Mouse (Mus musculus): ENCODE measurements at regions not wholly inside any gene's neighbourhood (a gene's known extent, or its start where the extent isn't known, plus 50 kb on each side); places are given as distances from the start of the nearest gene placed in this dataset.
"Not testable (repeated sequence)": the region's sequence is repeated elsewhere in the genome, so short reads cannot be mapped to it uniquely, and the experiment has no call there.

DNA sequence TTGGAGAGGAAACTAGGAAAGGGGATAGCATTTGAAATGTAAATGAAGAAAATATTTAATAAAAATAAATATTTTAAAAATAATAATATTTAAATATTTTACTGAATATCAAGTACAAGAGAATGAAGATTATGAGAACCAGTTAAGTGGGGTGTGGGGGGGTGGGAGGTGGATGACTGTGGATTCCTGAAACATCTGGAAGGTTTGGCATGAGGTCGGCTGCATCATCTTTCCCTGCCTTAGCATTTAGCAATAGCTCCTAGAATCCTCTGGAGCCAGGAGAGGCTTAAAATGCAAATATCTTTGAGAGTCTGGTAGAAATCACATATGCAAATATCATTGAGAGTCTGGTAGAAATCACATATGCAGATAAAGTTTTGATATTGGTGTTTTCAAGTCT, 103.3 kb upstream of the Gm5148 start:
- no peak for DNase-seq (ENCODE audit: low read depth)

DNA sequence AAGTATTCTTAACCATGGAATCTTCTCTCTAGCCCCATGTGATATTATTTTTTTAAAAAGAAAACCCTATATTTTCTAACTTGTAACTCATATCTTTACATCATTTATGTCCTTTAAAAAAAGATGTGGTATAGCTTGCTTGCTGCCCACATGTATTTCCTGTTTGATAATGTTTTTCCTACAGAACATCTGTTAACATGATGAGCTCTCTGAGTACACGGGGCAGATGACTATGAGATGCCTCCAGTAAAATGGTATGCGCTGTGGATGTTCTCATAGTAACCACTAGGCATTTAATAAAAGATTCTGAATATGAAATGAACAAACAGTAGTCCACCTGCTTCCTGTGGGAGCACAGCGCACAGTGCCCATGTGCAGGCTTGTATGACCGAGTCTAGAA, 101.3 kb upstream of the Gm5148 start:
- no peak for DNase-seq (ENCODE audit: low read depth)

DNA sequence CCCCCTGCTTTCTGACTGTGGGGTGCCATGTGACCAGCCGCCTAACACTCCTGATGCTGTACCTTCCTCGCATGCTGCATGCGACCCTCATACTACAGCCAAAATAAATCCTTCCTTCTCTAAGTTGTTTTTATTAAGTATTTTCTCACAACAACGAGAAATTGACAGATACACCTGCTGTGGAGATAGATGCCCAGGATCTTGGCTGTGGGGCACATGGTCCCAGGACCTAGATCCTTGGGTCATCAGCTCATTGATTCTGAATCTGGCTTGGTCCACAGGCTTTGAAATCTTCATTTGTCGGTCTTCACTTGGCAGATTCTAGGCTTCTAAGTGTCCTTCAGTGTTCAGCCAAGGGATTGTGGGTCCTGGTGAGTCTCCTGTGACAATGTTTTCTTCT, 100.4 kb upstream of the Gm5148 start:
- no peak for DNase-seq (ENCODE audit: low read depth)

DNA sequence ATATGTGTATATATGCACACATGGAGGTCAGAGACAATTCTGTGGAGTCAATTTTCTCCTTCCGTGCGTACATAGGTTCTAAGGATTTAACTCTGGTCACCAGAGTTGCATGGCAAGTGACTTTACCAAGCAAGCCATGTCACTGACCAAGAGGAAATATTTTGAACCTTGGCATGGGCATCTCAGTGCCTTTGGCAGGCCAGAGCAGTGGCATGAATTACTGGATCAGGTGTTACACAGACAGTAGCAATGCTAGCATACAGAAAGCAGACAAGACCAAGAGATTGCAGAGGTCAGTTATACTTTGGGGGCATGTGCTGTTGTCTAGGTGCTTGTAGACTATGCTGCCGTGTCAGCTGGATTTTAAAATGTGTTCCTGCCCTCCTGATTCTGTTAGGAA, 95.2 kb upstream of the Gm5148 start:
- no peak for DNase-seq (ENCODE audit: low read depth)

DNA sequence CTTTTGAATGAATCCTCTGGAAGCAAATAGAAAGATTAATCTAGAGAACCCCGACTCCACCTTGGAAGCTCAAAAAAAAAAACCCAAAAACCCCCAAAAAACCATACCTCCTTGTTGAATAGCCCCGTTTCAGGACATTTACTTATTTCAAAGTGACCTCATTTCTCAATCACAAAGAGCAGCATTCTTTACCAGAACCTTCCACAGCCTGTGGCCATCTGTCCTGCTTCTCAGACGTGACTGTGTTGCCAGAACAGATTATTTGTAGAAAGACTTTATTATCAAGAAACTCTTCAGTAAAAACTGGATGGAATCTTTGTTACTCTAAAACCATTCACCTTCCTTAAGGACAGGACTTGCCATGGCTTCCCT, 93.1 kb upstream of the Gm5148 start:
- no peak for DNase-seq (ENCODE audit: low read depth)

DNA sequence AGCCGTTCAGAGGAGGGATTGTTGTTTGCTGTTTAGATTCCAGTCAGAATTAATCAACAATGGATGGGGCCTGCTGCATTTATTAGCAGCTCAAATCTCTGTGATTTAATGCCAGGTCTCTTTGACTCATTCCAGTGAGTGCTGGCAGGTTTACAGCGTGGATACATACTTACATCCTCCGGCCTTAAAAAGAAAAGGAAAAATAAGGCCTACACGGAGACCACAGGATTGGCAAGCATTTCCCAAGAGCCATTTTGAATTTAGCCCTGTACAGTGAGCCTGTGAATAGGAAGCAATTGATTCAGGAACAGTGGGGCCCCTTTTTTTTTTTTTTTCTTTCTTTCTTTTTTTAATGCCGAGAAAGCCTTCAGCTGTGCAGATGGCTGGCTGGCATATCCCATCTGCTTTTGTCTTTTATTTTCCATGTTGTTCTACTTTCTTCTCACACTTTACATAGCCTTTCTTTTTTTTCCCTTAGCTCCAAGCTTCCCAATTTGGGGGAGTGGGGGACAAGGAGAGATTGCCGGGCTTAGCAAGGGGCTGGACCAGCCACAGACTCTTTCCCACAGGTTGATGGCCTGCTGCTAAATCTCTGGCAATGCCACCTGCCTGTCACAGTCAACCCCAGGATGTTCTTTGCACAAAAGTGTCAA, 92.6 kb upstream of the Gm5148 start:
- no peak for DNase-seq (ENCODE audit: low read depth)

DNA sequence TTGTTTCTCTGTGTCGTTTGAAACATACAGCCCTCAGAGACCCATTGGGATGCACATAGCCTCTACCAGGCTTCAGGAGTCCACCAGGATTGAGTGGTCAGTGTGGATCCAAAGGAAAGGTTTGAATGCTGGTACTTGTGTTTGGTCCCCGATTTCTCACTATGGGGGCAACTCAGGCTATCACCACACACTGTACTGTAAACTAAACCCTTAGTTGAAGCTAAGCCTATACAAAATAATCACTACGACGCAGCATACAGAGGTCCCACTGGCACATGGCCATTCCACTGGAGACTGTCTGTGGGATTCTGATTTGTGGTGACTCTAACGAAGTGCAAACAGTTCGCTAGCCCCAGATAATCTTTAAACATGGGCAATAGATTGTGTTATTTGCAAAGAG, 91.5 kb upstream of the Gm5148 start:
- DNase-seq (ENCODE audit: low read depth): no peak

DNA sequence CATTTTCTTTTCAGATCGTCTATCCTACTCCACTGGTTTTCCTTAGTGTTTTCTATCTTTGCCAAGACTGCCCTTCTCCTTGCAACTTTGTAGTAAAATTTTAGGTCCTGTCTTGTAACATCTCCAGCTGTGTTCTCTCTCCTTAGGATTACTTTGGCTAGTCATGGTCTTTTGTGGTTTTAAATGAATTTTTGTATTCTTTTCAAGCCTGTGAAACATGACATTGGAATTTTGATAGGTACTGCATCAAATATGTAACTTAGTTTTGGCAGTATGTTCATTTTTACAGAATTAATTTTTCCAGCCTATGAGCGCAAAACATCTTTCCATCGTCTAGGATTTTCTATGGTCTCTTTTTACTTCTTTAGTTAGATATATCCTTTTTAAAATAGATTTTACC, 88.6 kb upstream of the Gm5148 start:
- no peak for DNase-seq (ENCODE audit: low read depth)

DNA sequence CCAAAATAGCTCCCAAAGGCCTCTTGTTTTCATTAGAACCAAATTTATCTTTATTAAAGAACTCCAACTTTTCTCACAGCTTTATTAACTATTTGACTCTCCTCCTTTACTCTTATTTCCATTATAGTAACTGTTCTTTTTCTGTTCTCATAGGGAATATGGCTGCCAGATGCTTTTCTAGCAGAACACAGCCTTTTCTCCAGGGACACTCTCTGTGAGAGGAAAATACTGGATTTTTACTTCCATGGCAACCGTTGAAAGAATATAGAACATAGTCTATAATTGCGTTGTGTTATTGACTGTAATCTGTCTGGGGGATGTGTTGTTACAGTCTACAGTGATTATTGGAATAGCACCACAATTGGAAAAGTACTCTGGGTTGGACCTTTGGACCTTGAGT, 87.1 kb upstream of the Gm5148 start:
- no peak for DNase-seq (ENCODE audit: low read depth)

DNA sequence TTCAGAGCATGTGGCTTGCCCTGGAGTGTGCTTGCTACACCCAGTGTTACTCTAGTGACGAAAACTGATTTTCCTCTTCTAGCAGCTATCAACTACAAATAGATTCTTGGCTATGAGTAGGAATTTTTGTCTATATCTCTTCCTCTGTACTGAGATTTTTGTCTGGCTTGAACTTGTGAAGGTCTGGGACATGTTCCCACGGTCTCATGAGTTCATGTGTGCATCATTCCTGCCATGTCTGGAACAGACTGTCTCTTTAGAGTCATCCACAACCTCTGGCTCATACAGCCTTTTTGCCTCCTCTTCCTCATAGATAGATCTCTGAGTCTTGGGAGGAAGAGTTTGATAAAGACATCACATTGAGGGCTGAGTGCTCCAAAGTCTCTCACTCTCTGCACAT, 86.5 kb upstream of the Gm5148 start:
- no peak for DNase-seq (ENCODE audit: low read depth)

DNA sequence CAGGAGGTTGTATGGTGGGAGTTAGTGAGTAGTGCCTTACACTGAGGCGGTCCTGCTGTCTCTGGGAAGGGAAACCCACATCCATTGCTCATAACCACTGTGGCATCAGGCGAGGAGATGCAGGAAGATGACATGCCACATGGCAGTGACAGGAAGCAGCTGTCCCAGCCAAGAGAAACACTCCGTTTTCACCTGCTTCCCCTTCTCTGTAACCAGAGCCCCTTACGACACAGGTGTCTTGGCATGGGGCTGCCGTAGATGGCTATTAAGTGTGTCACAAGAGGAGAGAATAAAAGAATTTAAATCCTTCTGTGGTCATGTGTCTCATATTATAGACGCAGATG, 81.5 kb upstream of the Gm5148 start:
- peak; percentile 6 for DNase-seq (ENCODE audit: low read depth)

DNA sequence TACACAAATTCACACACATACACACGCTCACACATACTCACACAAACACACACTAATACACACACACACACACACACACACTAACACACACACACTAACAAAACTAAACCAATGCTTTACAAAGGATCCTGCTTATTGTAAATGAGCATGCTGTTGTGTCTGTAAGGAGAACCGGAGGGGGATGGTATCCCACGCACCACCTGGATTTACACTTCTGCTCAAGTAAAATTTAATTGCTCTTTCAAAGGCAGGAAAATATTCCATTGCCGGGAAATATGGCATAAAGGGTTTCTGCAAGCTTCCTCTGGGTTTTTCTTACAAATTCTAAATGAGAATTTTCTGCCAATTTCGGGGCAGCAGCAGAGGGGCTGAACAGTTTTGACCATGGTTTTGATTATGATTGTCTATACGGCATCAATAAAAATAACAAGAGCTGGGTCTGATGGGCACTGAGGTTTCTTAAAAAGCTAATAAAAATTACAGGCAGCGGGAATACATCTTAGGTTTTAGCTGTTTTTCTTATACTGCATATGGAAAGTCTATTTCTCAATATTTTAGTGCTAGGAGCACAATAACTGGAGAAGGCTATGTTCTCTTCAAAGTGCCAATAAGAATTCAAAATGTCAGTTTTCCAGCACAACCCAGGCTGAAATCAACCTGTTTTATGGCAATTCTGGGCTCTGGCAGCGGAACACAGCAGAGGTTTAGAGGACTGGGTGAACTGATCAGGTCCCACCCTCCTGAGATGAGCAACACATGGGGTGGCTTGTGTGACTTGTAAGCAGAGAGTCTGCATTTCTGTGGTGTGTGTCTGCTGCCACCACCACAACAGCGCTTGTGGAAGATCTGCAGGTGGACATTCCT, 80.9 kb upstream of the Gm5148 start:
- no peak for DNase-seq (ENCODE audit: low read depth)

DNA sequence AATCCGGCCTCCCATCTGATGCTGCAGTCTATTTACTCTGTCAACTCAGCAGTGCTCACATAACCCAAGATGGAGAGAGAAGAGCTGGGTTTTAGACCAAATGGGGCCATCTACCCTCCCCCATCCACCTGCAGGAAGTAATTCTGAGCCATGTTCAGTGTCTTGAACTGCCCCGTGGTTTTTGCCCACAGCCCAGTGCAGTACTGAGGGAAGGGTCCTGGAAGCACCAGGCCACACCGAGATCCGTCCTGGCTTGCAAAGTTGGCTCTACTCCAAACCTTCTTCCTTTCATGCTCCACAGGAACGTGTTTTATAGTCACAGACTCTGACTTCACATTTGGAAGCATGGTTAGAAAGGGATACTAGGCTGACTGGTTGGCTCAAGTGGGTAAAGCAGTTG, 80.0 kb upstream of the Gm5148 start:
- DNase-seq (ENCODE audit: low read depth): no peak

DNA sequence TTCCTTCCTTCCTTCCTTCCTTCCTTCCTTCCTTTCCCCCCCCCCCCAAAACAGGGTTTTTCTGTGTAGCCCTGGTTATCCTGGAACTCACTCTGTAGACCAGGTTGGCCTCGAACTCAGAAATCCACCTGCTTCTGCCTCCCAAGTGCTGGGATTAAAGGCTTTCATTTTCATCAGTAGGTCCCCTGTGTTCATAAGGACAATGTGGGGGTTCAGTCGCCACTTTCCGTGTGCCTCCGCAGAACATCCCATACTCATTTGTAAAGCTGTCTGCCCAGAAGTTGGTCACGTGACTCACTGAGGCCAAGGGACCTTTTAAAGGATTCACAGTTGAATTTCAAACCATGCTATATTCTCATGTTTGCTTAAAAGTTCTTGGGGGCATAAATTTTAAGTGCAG, 79.5 kb upstream of the Gm5148 start:
- not testable (repeated sequence) for DNase-seq (ENCODE audit: low read depth)

DNA sequence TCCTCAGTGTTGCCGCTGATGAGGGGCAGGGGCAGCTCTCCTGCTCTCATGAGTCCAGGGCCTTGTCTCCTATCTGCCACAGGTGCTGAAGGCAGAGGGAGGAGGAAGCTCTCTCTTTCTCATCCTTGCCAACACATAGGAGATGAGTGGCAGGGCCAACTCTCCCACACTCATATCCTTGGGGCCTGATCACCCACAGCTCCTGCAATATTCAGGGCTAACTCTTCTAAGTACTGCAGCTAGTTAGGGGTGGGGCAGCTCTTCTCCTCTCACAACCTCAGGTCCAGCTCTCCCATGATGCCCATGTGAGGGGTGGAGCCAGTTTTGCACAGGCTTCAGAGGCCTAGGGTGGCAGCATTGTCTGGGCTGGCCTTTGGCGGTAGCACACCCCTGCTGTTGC, 77.3 kb upstream of the Gm5148 start:
- no peak for DNase-seq (ENCODE audit: low read depth)

DNA sequence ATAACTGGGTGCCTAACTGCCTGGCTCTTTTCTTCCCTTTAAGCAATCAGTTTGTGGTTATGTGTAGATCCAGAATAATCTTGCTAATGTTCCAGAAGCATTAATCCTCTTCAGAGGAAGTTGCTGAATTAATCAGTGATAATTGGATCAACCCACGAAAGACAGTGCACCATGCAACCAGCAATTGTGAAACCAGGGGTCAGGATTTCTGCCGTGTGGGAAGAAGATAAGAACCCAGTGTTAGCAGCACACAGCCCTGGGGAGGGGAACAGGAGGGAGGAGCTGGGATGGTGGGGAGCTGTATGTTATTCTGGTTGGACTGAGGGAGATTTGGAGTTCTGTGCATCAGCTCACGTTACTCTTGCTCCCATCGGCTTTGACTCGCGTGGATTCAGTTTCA, 75.5 kb upstream of the Gm5148 start:
- no peak for DNase-seq (ENCODE audit: low read depth)

DNA sequence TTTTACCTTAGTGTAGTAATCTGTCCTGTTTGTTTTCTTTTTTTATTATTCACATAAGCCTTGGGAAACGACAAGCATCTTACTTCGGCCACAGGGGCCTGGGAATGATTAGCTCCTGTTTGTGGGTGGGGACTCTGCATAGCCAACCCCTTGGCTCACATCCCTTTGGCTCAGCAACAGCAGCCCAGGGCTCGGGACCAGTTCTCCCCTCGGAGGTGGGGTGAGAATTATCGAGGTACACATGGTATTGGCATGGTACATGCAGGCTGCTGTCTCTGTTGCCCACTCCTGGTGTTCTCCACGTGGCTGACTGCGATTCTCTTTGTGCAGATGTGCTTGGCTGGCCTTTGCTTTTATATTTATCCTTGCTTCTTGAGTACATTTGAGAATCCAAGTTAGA, 65.4 kb upstream of the Gm5148 start:
- no peak for DNase-seq (ENCODE audit: low read depth)

DNA sequence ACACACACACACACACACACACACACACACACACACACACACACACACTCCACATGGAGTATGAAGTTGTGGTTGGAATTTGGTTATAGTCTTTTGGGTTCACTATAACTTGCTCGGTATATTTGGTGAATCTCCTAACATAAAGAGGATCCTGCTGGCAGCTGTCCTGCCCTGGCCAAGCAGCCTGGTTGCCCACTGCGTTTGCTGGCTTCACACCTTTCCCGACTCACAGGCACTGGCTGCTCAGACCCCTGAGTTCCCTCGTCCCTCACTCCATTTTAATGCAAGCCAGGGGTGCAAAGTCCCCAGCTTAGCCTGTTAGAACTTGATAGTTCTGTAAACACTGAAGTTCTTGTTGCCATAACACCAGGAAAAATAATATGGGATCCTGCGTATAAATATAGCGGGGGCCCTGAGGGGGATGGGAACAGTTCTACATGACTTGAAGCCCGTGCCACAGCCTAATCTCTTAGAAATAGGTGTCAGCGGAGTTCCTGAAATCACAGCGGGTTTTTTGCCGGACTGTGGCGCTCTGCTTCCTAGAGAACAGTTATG, 64.9 kb upstream of the Gm5148 start:
- no peak for DNase-seq (ENCODE audit: low read depth)

DNA sequence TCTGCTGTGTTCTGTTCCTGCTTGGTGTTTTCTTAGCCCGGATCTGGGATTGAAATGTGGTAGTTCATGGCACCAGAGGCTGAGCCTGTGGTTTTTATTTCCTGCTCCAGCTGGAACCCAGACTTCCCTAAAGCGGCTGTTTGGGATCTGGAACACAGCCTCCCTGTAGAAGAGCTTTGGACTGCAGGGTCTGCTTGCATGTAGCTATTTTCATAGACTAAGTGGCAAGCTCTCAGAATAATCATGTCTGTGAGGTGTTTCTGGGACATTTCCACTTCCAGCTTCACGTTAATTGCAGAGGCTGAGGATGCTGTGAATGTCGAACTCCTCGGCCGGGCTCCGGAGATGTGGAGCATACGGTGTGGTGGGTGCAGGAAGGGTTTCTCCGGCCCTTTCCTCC, 64.1 kb upstream of the Gm5148 start:
- no peak for DNase-seq (ENCODE audit: low read depth)

DNA sequence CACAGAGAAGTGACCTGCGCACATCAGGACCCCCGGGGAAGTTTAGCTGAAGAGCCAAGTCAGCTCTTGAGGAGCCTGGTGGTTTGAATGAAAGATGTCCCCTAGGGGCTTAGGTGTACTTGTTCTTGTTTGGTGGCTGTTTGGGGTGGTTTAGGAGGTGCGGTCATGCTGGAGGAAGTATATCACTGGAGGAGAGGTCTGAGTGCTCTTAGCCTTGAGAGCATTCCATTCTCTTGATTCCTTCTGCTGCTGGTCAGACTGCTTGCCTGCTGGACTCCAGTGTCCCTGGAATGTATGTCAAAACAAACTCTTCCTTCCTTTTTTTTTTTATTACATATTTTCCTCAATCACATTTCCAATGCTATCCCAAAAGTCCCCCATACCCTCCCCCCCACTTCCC, 62.5 kb upstream of the Gm5148 start:
- DNase-seq (ENCODE audit: low read depth): no peak

DNA sequence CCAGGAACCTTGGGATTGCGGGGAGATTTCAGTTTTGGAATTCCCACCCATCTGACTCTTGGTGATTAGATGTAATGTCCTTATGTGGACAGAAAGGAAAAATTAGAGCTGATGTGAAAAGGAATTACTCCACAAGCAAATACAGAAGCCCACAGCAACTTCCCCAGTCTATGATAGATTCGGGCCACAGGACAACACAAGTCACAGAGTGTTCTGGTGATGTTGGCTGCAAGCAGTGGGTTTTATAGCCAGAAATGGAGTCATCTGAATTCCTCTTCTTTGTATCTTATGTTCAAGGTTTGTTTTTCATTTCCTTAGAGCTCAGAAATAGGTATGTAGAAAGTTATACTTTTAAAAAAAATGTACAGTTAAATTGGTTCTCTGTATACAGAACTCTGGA, 56.8 kb upstream of the Gm5148 start:
- no peak for DNase-seq (ENCODE audit: low read depth)

DNA sequence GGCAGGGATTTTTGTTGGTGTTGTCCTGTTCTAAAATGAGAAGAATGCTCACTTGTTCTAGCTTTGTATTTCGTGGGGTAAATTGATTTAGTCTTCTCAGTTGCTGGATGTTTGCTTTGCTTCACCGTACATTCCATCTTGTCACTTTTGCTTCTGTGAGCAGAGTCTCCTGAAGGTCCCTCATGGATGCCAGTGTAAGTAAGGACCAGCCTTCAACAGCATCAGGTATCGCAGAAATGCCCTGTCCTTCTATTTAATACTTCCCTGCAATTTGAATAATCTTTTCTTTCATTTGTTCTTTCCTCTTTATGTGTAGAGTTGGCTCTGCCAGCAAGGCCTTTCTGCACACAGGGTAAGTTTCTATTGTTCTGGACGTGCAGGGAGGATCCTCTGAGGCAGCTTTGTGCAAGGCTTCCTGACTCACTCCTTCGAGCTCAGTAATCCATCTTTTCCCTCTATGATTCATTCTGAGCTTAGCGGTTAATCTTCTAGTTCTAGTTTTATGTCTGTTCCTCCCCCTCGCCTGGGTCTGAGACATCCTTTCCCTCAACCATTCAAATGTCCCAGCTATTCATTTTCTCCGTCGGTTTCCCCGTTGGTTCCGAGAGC, 55.7 kb upstream of the Gm5148 start:
- no peak for DNase-seq (ENCODE audit: low read depth)

DNA sequence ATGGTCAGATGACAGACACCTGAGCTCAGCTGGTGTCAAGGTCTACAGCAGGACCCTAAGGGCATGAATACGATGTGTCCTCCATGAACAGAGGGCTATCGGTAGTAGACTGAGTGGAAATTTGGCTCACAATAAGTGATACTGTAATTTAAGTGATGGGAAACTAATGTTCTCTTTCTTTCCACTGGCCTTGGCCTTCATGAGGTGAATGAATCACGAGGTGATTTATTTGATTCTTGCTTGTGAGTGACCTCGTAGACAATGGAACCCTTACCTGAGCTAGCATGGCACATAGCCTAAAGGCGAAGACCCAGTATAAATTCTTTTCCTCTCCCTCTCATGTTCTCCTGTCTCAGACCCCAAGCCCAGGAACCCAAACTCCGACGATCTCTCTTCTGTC, 54.1 kb upstream of the Gm5148 start:
- DNase-seq (ENCODE audit: low read depth): no peak

All from induced T-regulatory cell, adult 2 months (primary cell).